In the genomic region with DNA sequence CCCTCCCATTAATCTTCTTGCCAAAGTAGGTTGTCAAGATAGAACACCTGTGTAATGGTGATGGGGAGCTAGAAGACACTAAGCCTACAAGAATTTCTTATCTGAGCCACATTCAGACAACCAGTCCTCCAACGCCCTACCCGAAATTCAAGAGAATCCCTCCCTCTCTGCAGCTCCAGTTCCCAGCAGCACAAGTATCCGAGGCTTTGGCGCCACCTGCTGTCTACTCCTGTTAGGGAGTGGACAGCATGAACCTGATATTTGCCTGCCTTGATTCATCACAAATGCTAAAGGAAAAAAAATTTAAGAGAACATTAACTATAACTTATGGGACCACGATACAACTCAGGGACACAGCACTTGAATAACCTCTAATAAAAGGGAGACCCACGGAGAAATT, we compare ENCODE assay signal across 8 mouse cellular contexts.
DNase-seq lines count a peak whose midpoint lies in the region; ATAC-seq and TF ChIP-seq lines count a peak whose summit lies in the region.

No protein-coding gene starts in this region.

- no peaks in the 10 kb centered on the region for H3K4me1 ChIP-seq in hindbrain, embryonic 14.5 days (replicated peaks; ENCODE audit: control insufficient read depth, insufficient read depth, low read length)
- no peaks in the 10 kb centered on the region for H3K4me1 ChIP-seq in hindbrain, embryonic 16.5 days (ENCODE audit: control insufficient read depth, insufficient read depth, low read depth, low read length)
- H3K4me1 ChIP-seq in cerebellum, adult 2 months (ENCODE audit: control insufficient read depth, insufficient read depth, low read length): no peaks in the 10 kb centered on the region
- peaks cover 5% of the 10 kb centered on the region; the same call in 1 of the 2 replicates for H3K4me1 ChIP-seq in intestine, embryonic 16.5 days (ENCODE audit: control insufficient read depth, insufficient read depth, low read length)
- no peaks in the 10 kb centered on the region; the same call in 1 of the 2 replicates for H3K4me1 ChIP-seq in midbrain, embryonic 16.5 days (ENCODE audit: control insufficient read depth, insufficient read depth, low read length)

- intact Hi-C loops in left cerebral cortex, postnatal 14 days (cut with DNase I): loop anchor here (2.0 to 5.0 kb wide), 3 partner anchors 52 to 136 kb away; no protein-coding TSS in a partner anchor

- TF ChIP-seq POLR2A in cerebellum, adult 2 months (IDR thresholded peaks at IDR 0.05; ENCODE audit: borderline replicate concordance, insufficient read depth, low read length): no peak

- no peak overlapping the region for H3K4me3 ChIP-seq in hindbrain, embryonic 14.5 days (replicated peaks; ENCODE audit: low read length)
- no peak overlapping the region for H3K4me3 ChIP-seq in hindbrain, embryonic 16.5 days (ENCODE audit: low read length)
- H3K4me3 ChIP-seq in cerebellum, adult 2 months (replicated peaks; ENCODE audit: insufficient read depth, low read depth, low read length): no peak overlapping the region
- H3K4me3 ChIP-seq in intestine, embryonic 16.5 days (ENCODE audit: low read length): no peak overlapping the region
- H3K4me3 ChIP-seq in midbrain, embryonic 16.5 days (ENCODE audit: low read depth, low read length): no peak overlapping the region

- H3K27ac ChIP-seq in hindbrain, embryonic 14.5 days: no peak overlapping the region
- no peak overlapping the region for H3K27ac ChIP-seq in hindbrain, embryonic 16.5 days (ENCODE audit: low read depth, low read length)
- H3K27ac ChIP-seq in cerebellum, adult 2 months (ENCODE audit: insufficient read depth, low read length): no peak overlapping the region
- no peak overlapping the region for H3K27ac ChIP-seq in intestine, embryonic 16.5 days (ENCODE audit: low read length)
- H3K27ac ChIP-seq in midbrain, embryonic 16.5 days (ENCODE audit: low read length): no peak overlapping the region

- peak; percentile 91 for TF ChIP-seq CTCF in cerebellum, adult 2 months (IDR thresholded peaks at IDR 0.05; ENCODE audit: borderline replicate concordance, insufficient read depth, low read depth, low read length)

- H3K9ac ChIP-seq in hindbrain, embryonic 14.5 days: no peak overlapping the region
- no peak overlapping the region for H3K9ac ChIP-seq in hindbrain, embryonic 16.5 days (ENCODE audit: low read depth, low read length)
- H3K9ac ChIP-seq in intestine, embryonic 16.5 days (ENCODE audit: low read depth, low read length): no peak overlapping the region
- H3K9ac ChIP-seq in midbrain, embryonic 16.5 days (ENCODE audit: low read depth, low read length): no peak overlapping the region

- 6% methylated on average over 6 of the region's 6 CpGs for WGBS in hindbrain, embryonic 14.5 days
- 6% methylated on average over 6 of the region's 6 CpGs for WGBS in hindbrain, embryonic 16.5 days
- WGBS in cerebellum, adult 2 months: 10% methylated on average over 6 of the region's 6 CpGs
- 3% methylated on average over 6 of the region's 6 CpGs for WGBS in intestine, embryonic 16.5 days
- WGBS in midbrain, embryonic 16.5 days: 3% methylated on average over 6 of the region's 6 CpGs

- peaks cover 2% of the 10 kb centered on the region; the same call in 1 of the 2 replicates for H3K27me3 ChIP-seq in hindbrain, embryonic 14.5 days (ENCODE audit: control insufficient read depth, insufficient read depth, low read length)
- H3K27me3 ChIP-seq in hindbrain, embryonic 16.5 days (replicated peaks; ENCODE audit: control insufficient read depth, insufficient read depth, low read length): peaks cover 3% of the 10 kb centered on the region; the same call in 1 of the 2 replicates
- H3K27me3 ChIP-seq in cerebellum, adult 2 months (ENCODE audit: control insufficient read depth, insufficient read depth, low read length): no peaks in the 10 kb centered on the region; the same call in 1 of the 2 replicates
- H3K27me3 ChIP-seq in intestine, embryonic 16.5 days (replicated peaks; ENCODE audit: control insufficient read depth, insufficient read depth, low read length): no peaks in the 10 kb centered on the region
- no peaks in the 10 kb centered on the region for H3K27me3 ChIP-seq in midbrain, embryonic 16.5 days (ENCODE audit: control insufficient read depth, insufficient read depth, low read depth, low read length)
- no peaks in the 10 kb centered on the region for H3K27me3 ChIP-seq in splenic B cell, adult 2 months (ENCODE audit: control insufficient read depth, insufficient read depth, low read length, poor library complexity, severe bottlenecking)

- H3K36me3 ChIP-seq in hindbrain, embryonic 14.5 days (replicated peaks; ENCODE audit: control insufficient read depth, insufficient read depth): no peaks in the 10 kb centered on the region
- H3K36me3 ChIP-seq in hindbrain, embryonic 16.5 days (ENCODE audit: control insufficient read depth, insufficient read depth, low read length): no peaks in the 10 kb centered on the region
- H3K36me3 ChIP-seq in intestine, embryonic 16.5 days (ENCODE audit: control insufficient read depth, insufficient read depth, low read length): no peaks in the 10 kb centered on the region
- no peaks in the 10 kb centered on the region for H3K36me3 ChIP-seq in midbrain, embryonic 16.5 days (ENCODE audit: control insufficient read depth, insufficient read depth, low read length)
- H3K36me3 ChIP-seq in splenic B cell, adult 2 months (ENCODE audit: control insufficient read depth, insufficient read depth, low read length, poor library complexity, severe bottlenecking): no peaks in the 10 kb centered on the region

- no peak for ATAC-seq in hindbrain, embryonic 14.5 days (ENCODE audit: low FRiP score)
- no peak; the same call in 1 of the 2 replicates for ATAC-seq in hindbrain, embryonic 16.5 days
- ATAC-seq in intestine, embryonic 16.5 days: peak; percentile 63
- ATAC-seq in midbrain, embryonic 16.5 days: peak; percentile 60; the same call in 1 of the 2 replicates

- no peaks in the 10 kb centered on the region for H3K9me3 ChIP-seq in hindbrain, embryonic 14.5 days (ENCODE audit: control insufficient read depth, low read length)
- no peaks in the 10 kb centered on the region for H3K9me3 ChIP-seq in hindbrain, embryonic 16.5 days (ENCODE audit: control insufficient read depth, low read length)
- H3K9me3 ChIP-seq in intestine, embryonic 16.5 days (ENCODE audit: control insufficient read depth, low read length): no peaks in the 10 kb centered on the region
- no peaks in the 10 kb centered on the region for H3K9me3 ChIP-seq in midbrain, embryonic 16.5 days (replicated peaks; ENCODE audit: control insufficient read depth, low read length, poor library complexity, severe bottlenecking)

- no peak overlapping the region for H3K4me2 ChIP-seq in hindbrain, embryonic 14.5 days (replicated peaks)
- H3K4me2 ChIP-seq in hindbrain, embryonic 16.5 days (ENCODE audit: low read length): no peak overlapping the region
- H3K4me2 ChIP-seq in intestine, embryonic 16.5 days (ENCODE audit: low read depth, low read length): no peak overlapping the region
- H3K4me2 ChIP-seq in midbrain, embryonic 16.5 days (ENCODE audit: low read length): no peak overlapping the region

- DNase-seq in hindbrain, embryonic 14.5 days (ENCODE audit: low spot score): peak; percentile 91
- peak; percentile 67 to 78 for DNase-seq in cerebellum, adult 2 months
- peak; percentile 41 to 93 for DNase-seq in frontal cortex, adult 2 months (ENCODE audit: extremely low spot score in 1 of 2, low spot score in 1 of 2)
- DNase-seq in left cerebral cortex, postnatal 14 days (ENCODE audit: low spot score in 2 of 2): peak; percentile 88 to 89
- peak; percentile 70 for DNase-seq in splenic B cell, adult 2 months (ENCODE audit: low read depth, low spot score)

Comparison
In these comparisons a context has a peak if more than half of its experiments do, and no peak if none do; other contexts are left out.
1. ATAC-seq: peak in intestine, embryonic 16.5 days (single experiment) and midbrain, embryonic 16.5 days (single experiment); none in hindbrain, embryonic 14.5 days (single experiment) and hindbrain, embryonic 16.5 days (single experiment).
2. Peak in every context shown above with its lines, with median percentiles within 50 percentile points of each other: DNase-seq.